Mouse (Mus musculus): ENCODE results near the gene Neu1.

DNA sequence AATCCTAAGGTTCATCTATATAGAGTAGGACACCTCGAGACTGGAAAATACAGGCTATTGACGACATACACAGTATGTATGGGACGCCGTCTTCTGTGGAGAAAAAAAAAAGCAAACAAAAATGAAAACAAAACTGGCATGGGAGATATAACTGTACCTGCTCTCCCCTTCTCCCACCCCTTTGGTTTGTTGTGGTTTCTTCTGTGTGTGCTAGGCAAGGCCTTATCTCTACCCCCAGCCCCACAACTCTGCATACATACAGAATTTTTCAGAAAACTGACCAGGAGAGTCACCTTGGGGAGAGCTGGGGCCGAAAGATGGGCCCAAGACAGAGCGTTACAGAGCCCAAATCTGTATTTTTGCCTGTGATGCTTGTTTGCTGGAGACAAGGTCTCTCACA is 46.3 kb upstream of the Neu1 start:
- TF ChIP-seq CTCF (IDR thresholded peaks at IDR 0.05; ENCODE audit: low read depth) (no peak), EP300 (IDR thresholded peaks at IDR 0.05; ENCODE audit: low read depth) (no peak)

Measured in liver, embryonic 14.5 days (tissue).